Mouse (Mus musculus) cortical plate, adult 2 months (tissue): ENCODE results near the gene Exoc8. TPM values are rescaled to one million over a fixed set of nuclear protein-coding genes. Genes with fewer than 3 reads are reported as not detected.

Experiments used
- H3K27ac ChIP-seq: fragments of 200-500 bp; 2 replicates; pipeline ENCODE4 v1.5.1; 2012; ENCODE audit warnings: low read length, control low read depth, inconsistent platforms; ENCODE audit not compliant: insufficient read depth
- H3K4me1 ChIP-seq: fragments of 200-500 bp; 2 replicates; pipeline ENCODE4 v1.6.1; 2011; ENCODE audit warnings: low read length; ENCODE audit not compliant: control insufficient read depth, insufficient read depth
- H3K4me3 ChIP-seq: fragments of 200-500 bp; 2 replicates; pipeline ENCODE4 v1.5.1; 2011; ENCODE audit warnings: mild to moderate bottlenecking, low read length, control low read depth; ENCODE audit not compliant: insufficient read depth
- CTCF ChIP-seq: fragments of 200-500 bp; IDR thresholded peaks from 2 replicates; pipeline ENCODE4 v1.5.1; 2011; ENCODE audit warnings: mild to moderate bottlenecking, control low read depth, low read length; ENCODE audit not compliant: insufficient read depth; ENCODE audit errors: extremely low read depth
- POLR2A ChIP-seq: fragments of 200-500 bp; IDR thresholded peaks from 2 replicates; pipeline ENCODE4 v1.6.1; 2011; ENCODE audit warnings: mild to moderate bottlenecking, low read length, control low read depth; ENCODE audit not compliant: insufficient read depth; ENCODE audit errors: extremely low read depth
- polyA plus RNA-seq: library from polyadenylated mRNA; depleted of rRNA; stranded (reverse); fragments of >200 nt; gene quantifications from 2 replicates; pipeline ENCODE4 v1.2.3, GENCODE M21; 2012; rRNA removed

Exoc8 gene
- polyA plus RNA-seq, 1 experiment, result 14.6 TPM

GRCm38 (mm10) chr8:124859466-124859865 lies 38.0 kb downstream of the Exoc8 start:
- Histone ChIP-seq H3K4me3 (no peak overlapping the region), H3K27ac (no peak overlapping the region), H3K4me1 (peaks cover 3% of the 10 kb centered on the region)
- TF ChIP-seq POLR2A (no peak), CTCF (peak; percentile 25; the same call in 1 of the 2 replicates)

- TF ChIP-seq POLR2A (no peak), CTCF (no peak)
- H3K4me1 ChIP-seq, result no peaks in the 10 kb centered on the region
- H3K4me3 ChIP-seq, result no peak overlapping the region
- H3K27ac ChIP-seq, result no peak overlapping the region
Measured at GRCm38 (mm10) chr8:124853511-124853910, 44.0 kb downstream of the Exoc8 start.

DNA sequence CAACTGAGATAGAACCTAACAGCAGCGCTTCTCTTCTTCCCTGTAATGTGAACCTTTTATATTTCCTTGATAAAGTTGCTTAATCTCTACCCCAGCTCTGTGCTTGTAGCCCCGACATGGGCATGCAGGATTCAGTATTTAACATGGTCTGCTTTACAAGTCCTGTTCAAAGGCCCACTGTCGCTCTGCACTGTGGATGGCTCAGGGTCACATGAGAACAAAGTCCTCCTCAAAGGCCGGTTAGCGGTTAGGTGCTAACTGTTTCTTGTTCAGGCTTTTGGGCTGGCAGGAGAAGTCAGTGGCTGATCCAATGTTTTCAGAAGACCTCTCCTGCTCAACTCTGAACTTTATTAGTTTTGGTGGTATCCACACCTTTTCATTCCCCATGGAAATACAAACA lies 51.9 kb downstream of the Exoc8 start:
- Histone ChIP-seq H3K4me1 (no peaks in the 10 kb centered on the region), H3K4me3 (no peak overlapping the region), H3K27ac (no peak overlapping the region)
- TF ChIP-seq POLR2A, result no peak
- no peak for TF ChIP-seq CTCF

DNA sequence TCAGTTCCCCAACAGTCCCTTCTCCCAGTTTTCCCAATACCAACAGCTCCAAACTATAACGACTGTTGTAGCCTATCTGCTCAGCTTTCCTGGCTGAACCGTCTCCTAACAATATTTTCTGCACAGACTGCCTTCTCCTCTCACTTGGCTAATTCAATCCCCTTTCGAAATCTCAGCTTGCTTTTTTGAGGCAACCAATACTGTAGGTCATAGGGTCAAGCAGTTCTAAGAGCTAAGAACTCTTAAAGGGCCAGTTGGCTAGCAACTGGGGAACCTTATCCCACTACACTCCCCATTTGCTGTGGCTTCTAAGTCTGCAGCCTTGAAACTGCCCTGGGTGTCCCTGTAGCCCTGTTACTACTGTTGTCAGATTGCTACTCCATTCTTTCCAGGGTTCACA lies 52.4 kb downstream of the Exoc8 start:
- no peaks in the 10 kb centered on the region for H3K4me1 ChIP-seq
- TF ChIP-seq CTCF (no peak), POLR2A (no peak)
- H3K27ac ChIP-seq, result no peak overlapping the region
- no peak overlapping the region for H3K4me3 ChIP-seq

Other genes with a start within 250 kb of the Exoc8 start
- gene 2310022B05Rik, start 234.3 kb downstream of the Exoc8 start, polyA plus RNA-seq, result 61.1 and 64.2 TPM in 2 replicates
- 41.3 and 42.6 TPM in 2 replicates for gene Ttc13, start 175.7 kb downstream of the Exoc8 start, polyA plus RNA-seq
- 18.5 and 21.1 TPM in 2 replicates for gene Arv1, start 175.6 kb downstream of the Exoc8 start, polyA plus RNA-seq
- 1.1 and 1.7 TPM in 2 replicates for gene Fam89a, start 145.9 kb downstream of the Exoc8 start, polyA plus RNA-seq
- gene Trim67, start 104.6 kb downstream of the Exoc8 start, polyA plus RNA-seq, result 1.3 and 1.4 TPM in 2 replicates
- 87.9 and 95.0 TPM in 2 replicates for gene Gnpat, start 34.7 kb downstream of the Exoc8 start, polyA plus RNA-seq
- 16.7 and 17.1 TPM in 2 replicates for gene 2810004N23Rik, start 34.6 kb downstream of the Exoc8 start, polyA plus RNA-seq
- gene Sprtn, start 181 bp upstream of the Exoc8 start, polyA plus RNA-seq, result 16.3 and 17.3 TPM in 2 replicates
- gene Egln1, start 51.6 kb upstream of the Exoc8 start, polyA plus RNA-seq, result 59.4 and 62.0 TPM in 2 replicates
- gene Tsnax, start 115.3 kb upstream of the Exoc8 start, polyA plus RNA-seq, result 220 and 231 TPM in 2 replicates
- gene Disc1, start 156.5 kb upstream of the Exoc8 start, polyA plus RNA-seq, result 0.65 and 1.0 TPM in 2 replicates